9 mouse cellular contexts compared by ENCODE assay signal in the genomic region with DNA sequence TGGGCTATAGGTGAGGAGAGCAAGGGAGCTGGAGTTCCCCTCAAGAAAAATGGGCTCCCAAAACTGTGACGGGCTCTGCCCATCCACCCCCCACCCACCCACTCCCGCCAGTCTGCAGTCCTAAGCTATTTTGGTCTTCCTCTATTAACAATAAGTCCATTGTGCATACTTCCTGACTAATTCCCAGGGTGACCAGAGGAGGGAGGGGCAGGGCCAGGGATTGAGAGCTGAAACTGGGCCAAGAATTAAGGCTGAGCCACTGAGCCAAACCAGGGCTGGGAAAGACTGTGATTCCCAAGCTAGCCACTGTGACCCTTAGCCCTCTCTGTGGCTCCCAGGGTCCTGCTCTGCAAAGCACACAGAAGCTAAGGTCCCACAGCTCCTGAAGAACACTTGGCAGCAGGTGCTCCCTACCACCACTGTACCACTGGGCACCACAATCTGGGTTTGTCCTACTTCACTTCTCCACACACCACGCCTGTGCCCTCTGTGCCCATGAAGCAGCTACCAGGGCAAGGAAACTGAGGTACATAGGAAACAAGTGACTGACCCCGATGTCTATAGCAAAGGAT.
A peak's percentile ranks its signal among the peaks of the same experiment; 100 is the strongest.
DNase-seq lines count a peak whose midpoint lies in the region; ATAC-seq and TF ChIP-seq lines count a peak whose summit lies in the region.
"Had no signal": no experiment of that assay in that cellular context is flagged by ENCODE, and none has a peak within 500 bp of the region (broad histone marks: within the 10 kb centered on the region; RNA-seq: fewer than 3 reads in every experiment).

No protein-coding gene starts in this region.

- no peaks in the 10 kb centered on the region for H3K27me3 ChIP-seq in forebrain, postnatal 0 days (ENCODE audit: insufficient read depth, low read length)
- no peaks in the 10 kb centered on the region for H3K27me3 ChIP-seq in forebrain, embryonic 11.5 days (ENCODE audit: control insufficient read depth, insufficient read depth, low read length)
- no peaks in the 10 kb centered on the region for H3K27me3 ChIP-seq in hindbrain, postnatal 0 days (ENCODE audit: insufficient read depth, low read length)
- no peaks in the 10 kb centered on the region for H3K27me3 ChIP-seq in lung, postnatal 0 days (replicated peaks; ENCODE audit: insufficient read depth, low read length)
- H3K27me3 ChIP-seq: limb, embryonic 15.5 days had no signal

- H3K9me3 ChIP-seq in forebrain, postnatal 0 days (ENCODE audit: low read length) = no peaks in the 10 kb centered on the region
- H3K9me3 ChIP-seq in forebrain, embryonic 11.5 days (ENCODE audit: control insufficient read depth, low read length) = no peaks in the 10 kb centered on the region
- H3K9me3 ChIP-seq in hindbrain, postnatal 0 days (ENCODE audit: low read length) = no peaks in the 10 kb centered on the region
- H3K9me3 ChIP-seq in lung, postnatal 0 days (ENCODE audit: low read length) = no peaks in the 10 kb centered on the region
- H3K9me3 ChIP-seq: limb, embryonic 15.5 days had no signal

- 58% methylated on average over 4 of the region's 4 CpGs for WGBS in forebrain, postnatal 0 days
- WGBS in forebrain, embryonic 11.5 days = 53% methylated on average over 4 of the region's 4 CpGs
- WGBS in hindbrain, postnatal 0 days = 61% methylated on average over 4 of the region's 4 CpGs
- WGBS in lung, postnatal 0 days = 43% methylated on average over 4 of the region's 4 CpGs

- no peaks in the 10 kb centered on the region for H3K36me3 ChIP-seq in forebrain, postnatal 0 days (ENCODE audit: insufficient read depth)
- H3K36me3 ChIP-seq in forebrain, embryonic 11.5 days (ENCODE audit: control insufficient read depth, insufficient read depth, low read length) = no peaks in the 10 kb centered on the region
- no peaks in the 10 kb centered on the region for H3K36me3 ChIP-seq in hindbrain, postnatal 0 days (ENCODE audit: insufficient read depth, low read length)
- H3K36me3 ChIP-seq in lung, postnatal 0 days (ENCODE audit: insufficient read depth, low read length) = no peaks in the 10 kb centered on the region
- H3K36me3 ChIP-seq: limb, embryonic 15.5 days had no signal

- TF ChIP-seq EP300 in lung, postnatal 0 days (IDR thresholded peaks at IDR 0.05) = peak; percentile 55

- 0 out of 2 replicates have a peak, but pooled peaks have one; percentile 14 for TF ChIP-seq CTCF in forebrain, postnatal 0 days (IDR thresholded peaks at IDR 0.05; ENCODE audit: low read depth)
- TF ChIP-seq CTCF in brain, embryonic 14.5 days (IDR thresholded peaks at IDR 0.05; ENCODE audit: borderline replicate concordance, extremely low read depth, insufficient read depth, insufficient read length) = no peak
- TF ChIP-seq CTCF in hindbrain, postnatal 0 days (IDR thresholded peaks at IDR 0.05; ENCODE audit: low read depth) = peak; percentile 37
- TF ChIP-seq CTCF in lung, postnatal 0 days (IDR thresholded peaks at IDR 0.05) = peak; percentile 59

- no peak overlapping the region for H3K4me3 ChIP-seq in forebrain, postnatal 0 days (ENCODE audit: low read depth, low read length)
- H3K4me3 ChIP-seq in forebrain, embryonic 11.5 days (ENCODE audit: low read depth, low read length) = no peak overlapping the region
- H3K4me3 ChIP-seq in hindbrain, postnatal 0 days (ENCODE audit: low read length) = no peak overlapping the region
- no peak overlapping the region for H3K4me3 ChIP-seq in lung, postnatal 0 days (ENCODE audit: low read depth, low read length)
- H3K4me3 ChIP-seq: limb, embryonic 15.5 days had no signal

- no peaks in the 10 kb centered on the region for H3K4me1 ChIP-seq in forebrain, postnatal 0 days (ENCODE audit: insufficient read depth)
- no peaks in the 10 kb centered on the region; the same call in 1 of the 2 replicates for H3K4me1 ChIP-seq in forebrain, embryonic 11.5 days (replicated peaks; ENCODE audit: control insufficient read depth, insufficient read depth, low read length)
- H3K4me1 ChIP-seq in hindbrain, postnatal 0 days (ENCODE audit: insufficient read depth, low read length) = peaks cover 5% of the 10 kb centered on the region; the same call in 1 of the 2 replicates
- no peaks in the 10 kb centered on the region for H3K4me1 ChIP-seq in lung, postnatal 0 days (ENCODE audit: insufficient read depth, low read depth, low read length)

- H3K9ac ChIP-seq in forebrain, postnatal 0 days = no peak overlapping the region
- H3K9ac ChIP-seq in forebrain, embryonic 11.5 days (ENCODE audit: low read length) = no peak overlapping the region
- H3K9ac ChIP-seq in hindbrain, postnatal 0 days (replicated peaks; ENCODE audit: low read length) = no peak overlapping the region
- no peak overlapping the region for H3K9ac ChIP-seq in lung, postnatal 0 days (replicated peaks; ENCODE audit: low read depth)
- H3K9ac ChIP-seq: limb, embryonic 15.5 days had no signal

- H3K4me2 ChIP-seq in forebrain, postnatal 0 days (ENCODE audit: low read depth) = no peak overlapping the region
- H3K4me2 ChIP-seq in forebrain, embryonic 11.5 days (ENCODE audit: low read depth, low read length, severe bottlenecking) = no peak overlapping the region
- H3K4me2 ChIP-seq in hindbrain, postnatal 0 days (ENCODE audit: low read depth, low read length) = no peak overlapping the region
- H3K4me2 ChIP-seq in lung, postnatal 0 days (replicated peaks; ENCODE audit: low read depth, low read length) = no peak overlapping the region
- H3K4me2 ChIP-seq: limb, embryonic 15.5 days had no signal

- H3K27ac ChIP-seq in forebrain, postnatal 0 days (ENCODE audit: low read depth, low read length) = no peak overlapping the region
- no peak overlapping the region for H3K27ac ChIP-seq in forebrain, embryonic 11.5 days (ENCODE audit: low read depth, low read length)
- no peak overlapping the region for H3K27ac ChIP-seq in hindbrain, postnatal 0 days
- H3K27ac ChIP-seq in lung, postnatal 0 days (ENCODE audit: low read length) = peak overlapping the region; percentile 44
- H3K27ac ChIP-seq: limb, embryonic 15.5 days had no signal

- no peak for TF ChIP-seq POLR2A in brain, embryonic 14.5 days (IDR thresholded peaks at IDR 0.05; ENCODE audit: borderline replicate concordance, extremely low read depth, insufficient read depth, insufficient read length, poor library complexity, severe bottlenecking)

- ATAC-seq in forebrain, postnatal 0 days = no peak
- ATAC-seq in forebrain, embryonic 11.5 days (replicated peaks; ENCODE audit: low FRiP score) = no peak
- peak; percentile 45 for ATAC-seq in hindbrain, postnatal 0 days
- ATAC-seq in lung, postnatal 0 days = peak; percentile 86
- ATAC-seq in megakaryocyte-erythroid progenitor cell, adult 5-6 weeks (replicated peaks; ENCODE audit: low FRiP score, low TSS enrichment, poor library complexity, severe bottlenecking) = no peak
- no peak for ATAC-seq in inflammation-experienced regulatory T-cells, adult 6 months

- no peak for DNase-seq in forebrain, postnatal 0 days
- no peak for DNase-seq in forebrain, embryonic 11.5 days (ENCODE audit: low spot score)
- DNase-seq in brain, embryonic 14.5 days (ENCODE audit: low read depth) = peak; percentile 61
- peak; percentile 54 for DNase-seq in hindbrain, postnatal 0 days (ENCODE audit: low spot score)
- DNase-seq in lung, postnatal 0 days (ENCODE audit: low spot score) = peak; percentile 85
- DNase-seq in cerebellum, postnatal 25 days = no peak

Comparison
In these comparisons a context has a peak if more than half of its experiments do, and no peak if none do; other contexts are left out.
1. ATAC-seq: peak in hindbrain, postnatal 0 days (single experiment) and lung, postnatal 0 days (single experiment); none in forebrain, postnatal 0 days (single experiment), forebrain, embryonic 11.5 days (single experiment), megakaryocyte-erythroid progenitor cell, adult 5-6 weeks (single experiment) and inflammation-experienced regulatory T-cells, adult 6 months (single experiment).
2. DNase-seq: peak in brain, embryonic 14.5 days (single experiment), hindbrain, postnatal 0 days (single experiment) and lung, postnatal 0 days (single experiment); none in forebrain, postnatal 0 days (single experiment), forebrain, embryonic 11.5 days (single experiment) and cerebellum, postnatal 25 days (0 of 2).